Mouse (Mus musculus) lung, embryonic 16.5 days (tissue): Measurements from ENCODE around the gene Prkn. TPM values are rescaled to one million over a fixed set of nuclear protein-coding genes. Genes with fewer than 3 reads are reported as not detected.

Source experiments
- ATAC-seq: fragments of 200-750 bp; cut with Nextera tagmentation; 2 replicates; pipeline ENCODE4 v1.8.0; 2017; ENCODE audit warnings: low read depth, mild to moderate bottlenecking, moderate library complexity
- H3K27ac ChIP-seq: fragments of 300-500 bp; sonication (generic); 2 replicates; pipeline ENCODE4 v1.5.1; 2014; ENCODE audit warnings: mild to moderate bottlenecking, control low read depth, low read length
- H3K27me3 ChIP-seq: fragments of 300-500 bp; sonication (generic); 2 replicates; pipeline ENCODE4 v1.6.1; 2014; ENCODE audit warnings: low read depth, low read length, mixed read lengths; ENCODE audit not compliant: control insufficient read depth, insufficient read depth
- H3K36me3 ChIP-seq: fragments of 300-500 bp; sonication (generic); 2 replicates; pipeline ENCODE4 v1.6.1; 2014; ENCODE audit warnings: low read length; ENCODE audit not compliant: control insufficient read depth, insufficient read depth
- H3K4me1 ChIP-seq: fragments of 300-500 bp; sonication (generic); replicated peaks from 2 replicates; pipeline ENCODE4 v1.6.1; 2014; ENCODE audit warnings: low read length, mixed read lengths; ENCODE audit not compliant: control insufficient read depth, insufficient read depth
- H3K4me2 ChIP-seq: fragments of 300-500 bp; sonication (generic); 2 replicates; pipeline ENCODE4 v1.6.1; 2014; ENCODE audit warnings: low read depth, low read length, control low read depth
- H3K4me3 ChIP-seq: fragments of 300-500 bp; sonication (generic); 2 replicates; pipeline ENCODE4 v1.5.1; 2014; ENCODE audit warnings: mild to moderate bottlenecking, low read length, control low read depth
- H3K9ac ChIP-seq: fragments of 300-500 bp; sonication (generic); 2 replicates; pipeline ENCODE4 v1.6.1; 2014; ENCODE audit warnings: low read length, control low read depth
- H3K9me3 ChIP-seq: fragments of 300-500 bp; sonication (generic); 2 replicates; pipeline ENCODE4 v1.6.1; 2016; ENCODE audit warnings: low read length; ENCODE audit not compliant: control insufficient read depth
- WGBS: fragments of 180-500 bp; shearing (Covaris S2); extraction: QIAGEN DNeasy Blood & Tissue Kit; methylation state at CpG from one replicate; pipeline ENCODE4 v1.1.7; 2014; 5-methylcytosine and 5-hydroxymethylcytosine counted together
- polyA plus RNA-seq: library from polyadenylated mRNA; unstranded; fragments of >200 nt; fragmentation: Nextera tagmentation; extraction: Ambion mirVana; gene quantifications from 2 replicates; pipeline ENCODE4 v1.2.1, GENCODE M21; 2015

The Prkn gene
- polyA plus RNA-seq, 1 experiment from 2014 or later: 1.8 TPM

- no peak overlapping the region for H3K9ac ChIP-seq
- H3K36me3 ChIP-seq: no peaks in the 10 kb centered on the region
- H3K4me3 ChIP-seq: no peak overlapping the region
- no peaks in the 10 kb centered on the region for H3K27me3 ChIP-seq
- no peaks in the 10 kb centered on the region for H3K4me1 ChIP-seq
- no peaks in the 10 kb centered on the region for H3K9me3 ChIP-seq
- no peak overlapping the region for H3K27ac ChIP-seq
- WGBS: 26% methylated on average over 8 of the region's 8 CpGs
- no peak for ATAC-seq
- no peak overlapping the region for H3K4me2 ChIP-seq
Observed at GRCm38 (mm10) chr17:11514032-11514761, 674.0 kb downstream of the Prkn start.

DNA sequence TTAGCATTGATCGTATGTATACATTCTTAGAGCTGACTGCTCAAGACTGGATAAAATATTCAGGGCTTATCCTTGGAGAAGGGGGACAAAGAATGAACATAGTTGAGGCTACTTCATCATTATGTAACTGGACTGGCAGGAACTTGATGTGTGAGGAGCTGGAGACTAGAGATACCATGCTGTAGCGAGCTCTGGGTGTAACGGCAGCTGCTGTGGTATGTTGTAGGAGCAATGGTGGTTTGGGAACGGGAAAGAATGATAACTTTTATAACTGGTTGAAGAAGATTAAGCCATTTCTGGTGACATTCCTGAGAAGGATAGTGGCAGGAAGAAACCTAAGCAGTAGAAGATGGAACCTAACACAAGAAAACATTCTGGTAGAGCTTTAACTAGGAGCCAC is 675.4 kb downstream of the Prkn start:
- 79% methylated on average over 4 of the region's 4 CpGs for WGBS
- H3K27ac ChIP-seq: no peak overlapping the region
- no peaks in the 10 kb centered on the region for H3K4me1 ChIP-seq
- no peaks in the 10 kb centered on the region for H3K9me3 ChIP-seq
- no peaks in the 10 kb centered on the region for H3K36me3 ChIP-seq
- H3K4me2 ChIP-seq: no peak overlapping the region
- H3K27me3 ChIP-seq: no peaks in the 10 kb centered on the region
- no peak overlapping the region for H3K9ac ChIP-seq
- no peak overlapping the region for H3K4me3 ChIP-seq
- ATAC-seq: no peak

DNA sequence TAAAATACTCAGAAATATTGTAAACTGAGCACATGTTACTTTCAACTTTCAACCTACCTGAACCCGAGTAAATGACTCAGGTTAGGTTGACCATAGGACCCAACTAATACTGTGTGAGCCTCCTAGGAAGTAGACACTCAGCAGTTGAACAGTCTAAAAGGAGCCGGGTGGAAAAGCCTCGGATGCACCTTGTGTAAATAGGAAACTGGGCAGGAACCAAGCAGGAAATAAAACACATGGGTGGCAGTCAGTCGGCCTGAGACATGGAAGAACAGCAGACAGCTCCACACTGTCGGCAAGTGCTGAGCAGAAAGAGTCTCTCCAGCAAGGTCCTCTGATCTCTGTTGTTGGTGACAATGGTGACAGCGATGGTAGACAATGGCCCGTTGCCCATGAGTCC is 676.0 kb downstream of the Prkn start:
- H3K4me1 ChIP-seq: no peaks in the 10 kb centered on the region
- peak; percentile 49; the same call in 1 of the 2 replicates for ATAC-seq
- H3K4me3 ChIP-seq: no peak overlapping the region
- WGBS: 64% methylated on average over 7 of the region's 7 CpGs
- H3K36me3 ChIP-seq: no peaks in the 10 kb centered on the region
- H3K4me2 ChIP-seq: no peak overlapping the region
- no peaks in the 10 kb centered on the region for H3K27me3 ChIP-seq
- no peak overlapping the region for H3K9ac ChIP-seq
- no peaks in the 10 kb centered on the region for H3K9me3 ChIP-seq
- no peak overlapping the region for H3K27ac ChIP-seq

DNA sequence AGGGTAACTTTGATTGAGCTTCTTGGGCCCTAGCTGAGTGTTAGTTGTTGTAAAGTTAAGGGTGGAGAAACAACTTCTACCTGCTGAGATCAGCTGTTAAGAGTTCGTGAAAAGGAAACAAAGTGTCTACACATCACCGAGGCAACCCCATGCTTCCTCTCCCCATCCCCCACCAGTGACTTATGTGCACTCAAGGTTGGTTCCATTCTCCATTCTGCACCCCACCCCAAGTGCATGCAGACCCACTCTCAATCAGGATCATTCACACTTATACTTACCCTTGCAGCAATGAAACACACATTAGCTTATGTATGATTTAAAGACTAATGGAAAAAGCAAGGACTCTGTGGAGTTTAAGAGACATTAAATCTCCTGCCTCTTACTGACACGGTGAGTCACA is 691.9 kb downstream of the Prkn start:
- H3K4me2 ChIP-seq: no peak overlapping the region
- no peaks in the 10 kb centered on the region for H3K9me3 ChIP-seq
- no peak for ATAC-seq
- H3K36me3 ChIP-seq: no peaks in the 10 kb centered on the region
- H3K27me3 ChIP-seq: no peaks in the 10 kb centered on the region
- H3K9ac ChIP-seq: no peak overlapping the region
- no peak overlapping the region for H3K27ac ChIP-seq
- no peaks in the 10 kb centered on the region for H3K4me1 ChIP-seq
- H3K4me3 ChIP-seq: no peak overlapping the region
- 46% methylated on average over 3 of the region's 3 CpGs for WGBS

GRCm38 (mm10) chr17:11532748-11533147 is 692.6 kb downstream of the Prkn start:
- ATAC-seq: no peak
- H3K27ac ChIP-seq: no peak overlapping the region
- H3K9me3 ChIP-seq: no peaks in the 10 kb centered on the region
- no peaks in the 10 kb centered on the region for H3K36me3 ChIP-seq
- no peak overlapping the region for H3K9ac ChIP-seq
- no peaks in the 10 kb centered on the region for H3K4me1 ChIP-seq
- H3K27me3 ChIP-seq: no peaks in the 10 kb centered on the region
- WGBS: 57% methylated on average over 2 of the region's 2 CpGs
- no peak overlapping the region for H3K4me2 ChIP-seq
- H3K4me3 ChIP-seq: no peak overlapping the region

DNA sequence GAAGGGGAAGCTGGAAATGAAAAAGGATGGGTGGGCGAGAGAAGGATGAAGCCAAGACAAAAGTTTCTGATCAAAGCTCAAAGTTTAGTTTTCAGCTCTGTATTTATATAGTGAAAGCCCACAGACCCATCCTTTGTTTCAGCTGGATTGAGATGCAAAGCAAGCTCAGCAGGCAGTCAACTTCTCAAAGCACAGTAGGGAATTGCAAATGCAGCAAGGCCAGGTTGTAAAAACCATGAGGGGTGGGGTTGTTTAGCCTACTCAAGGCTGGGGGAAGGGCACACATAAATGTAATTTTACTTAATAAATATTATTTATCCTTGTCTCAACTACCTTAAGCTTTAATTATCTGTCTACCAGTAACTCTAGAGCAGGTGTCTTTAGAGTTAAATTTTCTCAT is 693.7 kb downstream of the Prkn start:
- Histone ChIP-seq H3K27ac (no peak overlapping the region), H3K9ac (no peak overlapping the region), H3K27me3 (no peaks in the 10 kb centered on the region), H3K9me3 (no peaks in the 10 kb centered on the region), H3K4me1 (no peaks in the 10 kb centered on the region), H3K36me3 (no peaks in the 10 kb centered on the region), H3K4me3 (no peak overlapping the region), H3K4me2 (no peak overlapping the region)
- no peak for ATAC-seq
- 78% methylated on average over 1 of the region's 1 CpGs for WGBS

DNA sequence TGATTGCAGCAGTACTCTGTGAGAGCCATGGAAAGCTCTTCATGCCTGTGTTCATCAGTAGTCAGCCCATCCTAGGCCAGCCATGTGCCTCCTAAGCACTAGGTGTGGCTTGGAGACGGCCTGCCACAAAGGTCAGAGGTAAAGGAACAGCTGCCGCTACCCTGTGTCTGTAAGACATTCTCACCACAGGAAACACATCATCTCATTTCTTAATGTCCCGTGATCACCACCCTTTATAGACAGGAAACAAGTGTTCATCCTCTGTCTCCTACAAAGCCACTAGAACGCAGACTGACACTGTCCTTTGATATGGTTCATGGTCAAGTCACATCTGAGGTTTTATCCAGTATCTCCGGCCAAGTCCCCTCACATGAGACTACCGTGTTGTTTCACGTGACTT is 698.6 kb downstream of the Prkn start:
- Histone ChIP-seq H3K9me3 (no peaks in the 10 kb centered on the region), H3K27me3 (no peaks in the 10 kb centered on the region), H3K36me3 (no peaks in the 10 kb centered on the region), H3K4me3 (no peak overlapping the region), H3K4me1 (no peaks in the 10 kb centered on the region), H3K4me2 (no peak overlapping the region), H3K9ac (no peak overlapping the region), H3K27ac (no peak overlapping the region)
- no peak for ATAC-seq
- 76% methylated on average over 7 of the region's 7 CpGs for WGBS

DNA sequence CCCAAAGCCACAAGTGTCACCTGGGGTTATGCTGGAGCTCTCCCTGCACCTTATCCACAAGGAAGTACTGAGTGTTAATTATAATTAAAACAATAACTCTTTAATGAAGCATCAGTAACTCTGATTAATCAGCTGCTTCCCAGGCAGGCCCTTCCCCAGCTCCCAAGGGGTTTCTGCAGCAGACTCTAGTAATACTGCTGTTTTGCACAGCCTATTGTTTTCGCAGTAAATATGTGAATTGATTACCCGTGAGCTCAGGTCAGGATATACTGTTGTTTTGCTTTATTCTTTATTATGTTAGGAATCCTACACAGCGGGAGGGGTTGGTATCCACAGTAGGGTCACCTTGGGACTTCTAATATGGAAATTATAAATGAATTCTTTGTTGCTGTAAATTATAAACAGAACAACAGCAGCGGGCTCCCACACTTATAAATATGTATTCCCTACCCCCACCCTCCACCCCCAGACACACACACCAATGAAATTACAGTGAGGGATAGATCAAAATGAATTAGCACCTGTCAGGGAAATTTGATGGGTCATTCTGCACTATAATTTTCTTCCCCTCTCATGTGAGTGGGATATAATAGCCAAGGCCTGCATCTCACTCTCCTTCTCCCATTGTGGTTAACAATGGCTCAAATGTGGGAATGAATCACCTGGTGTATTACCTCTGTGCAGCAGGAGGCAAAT is 701.9 kb downstream of the Prkn start:
- no peaks in the 10 kb centered on the region for H3K36me3 ChIP-seq
- no peak overlapping the region for H3K27ac ChIP-seq
- H3K9me3 ChIP-seq: no peaks in the 10 kb centered on the region
- 79% methylated on average over 4 of the region's 4 CpGs for WGBS
- no peak overlapping the region for H3K4me3 ChIP-seq
- no peak overlapping the region for H3K9ac ChIP-seq
- ATAC-seq: no peak
- no peak overlapping the region for H3K4me2 ChIP-seq
- H3K4me1 ChIP-seq: no peaks in the 10 kb centered on the region
- H3K27me3 ChIP-seq: no peaks in the 10 kb centered on the region

GRCm38 (mm10) chr17:11550562-11550961 is 710.4 kb downstream of the Prkn start:
- H3K4me2 ChIP-seq: no peak overlapping the region
- no peak overlapping the region for H3K9ac ChIP-seq
- no peaks in the 10 kb centered on the region for H3K36me3 ChIP-seq
- H3K27ac ChIP-seq: no peak overlapping the region
- no peak overlapping the region for H3K4me3 ChIP-seq
- no peaks in the 10 kb centered on the region for H3K4me1 ChIP-seq
- 67% methylated on average over 5 of the region's 5 CpGs for WGBS
- no peaks in the 10 kb centered on the region for H3K9me3 ChIP-seq
- no peak for ATAC-seq
- no peaks in the 10 kb centered on the region for H3K27me3 ChIP-seq
